Mouse (Mus musculus) lung, embryonic 14.5 days (tissue): ENCODE data around the gene Htra2. TPM values are rescaled to one million over a fixed set of nuclear protein-coding genes. Genes with fewer than 3 reads are reported as not detected.
A peak's percentile ranks its signal among the peaks of the same experiment; 100 is the strongest.

Source experiments
- ATAC-seq: fragments of 200-750 bp; cut with Nextera tagmentation; 2 replicates; pipeline ENCODE4 v1.8.0; 2017; ENCODE audit warnings: mild to moderate bottlenecking, moderate TSS enrichment, moderate library complexity; ENCODE audit not compliant: insufficient read depth
- DNase-seq: peaks from one replicate; pipeline ENCODE4 v3.0.0-alpha.2; 2015
- H3K27ac ChIP-seq: fragments of 300-500 bp; sonication (generic); 2 replicates; pipeline ENCODE4 v1.5.1; 2014; ENCODE audit warnings: low read depth, mild to moderate bottlenecking, moderate library complexity
- H3K27me3 ChIP-seq: fragments of 300-500 bp; sonication (generic); 2 replicates; pipeline ENCODE4 v1.6.1; 2014; ENCODE audit warnings: low read length, control low read depth; ENCODE audit not compliant: insufficient read depth
- H3K36me3 ChIP-seq: fragments of 300-500 bp; sonication (generic); 2 replicates; pipeline ENCODE4 v1.6.1; 2014; ENCODE audit warnings: control low read depth; ENCODE audit not compliant: insufficient read depth
- H3K4me1 ChIP-seq: fragments of 300-500 bp; sonication (generic); 2 replicates; pipeline ENCODE4 v1.6.1; 2014; ENCODE audit warnings: antibody characterized with exemption, control low read depth; ENCODE audit not compliant: insufficient read depth
- H3K4me2 ChIP-seq: fragments of 300-500 bp; sonication (generic); 2 replicates; pipeline ENCODE4 v1.6.1; 2014; ENCODE audit warnings: mild to moderate bottlenecking
- H3K4me3 ChIP-seq: fragments of 300-500 bp; sonication (generic); 2 replicates; pipeline ENCODE4 v1.5.1; 2014; ENCODE audit warnings: low read depth, low read length
- H3K9ac ChIP-seq: fragments of 300-500 bp; sonication (generic); 2 replicates; pipeline ENCODE4 v1.6.1; 2014
- H3K9me3 ChIP-seq: fragments of 300-500 bp; sonication (generic); 2 replicates; pipeline ENCODE4 v1.6.1; 2016; ENCODE audit warnings: low read depth, low read length, control low read depth
- CTCF ChIP-seq: IDR thresholded peaks from 2 replicates; pipeline ENCODE4 v1.5.1; 2016; ENCODE audit warnings: antibody characterized with exemption, low read depth
- WGBS: fragments of 180-500 bp; shearing (Covaris S2); extraction: QIAGEN DNeasy Blood & Tissue Kit; methylation state at CpG from one replicate; pipeline ENCODE4 v1.1.7; 2014; 5-methylcytosine and 5-hydroxymethylcytosine counted together
- polyA plus RNA-seq: library from polyadenylated mRNA; unstranded; fragments of >200 nt; fragmentation: Nextera tagmentation; extraction: Ambion mirVana; gene quantifications from 2 replicates; pipeline ENCODE4 v1.2.1, GENCODE M21; 2014

Gene Htra2
- polyA plus RNA-seq, 1 experiment from 2014 or later, result 44.0 TPM

- H3K4me1 ChIP-seq, result 0 out of 2 replicates have a peak, but pooled peaks cover 2% of the 10 kb centered on the region
- no peaks in the 10 kb centered on the region for H3K9me3 ChIP-seq
- ATAC-seq (no peak), DNase-seq (no peak)
- no peak overlapping the region for H3K9ac ChIP-seq
- no peak overlapping the region for H3K4me2 ChIP-seq
- TF ChIP-seq CTCF, result no peak
- 0 out of 2 replicates have a peak, but pooled peaks cover 8% of the 10 kb centered on the region for H3K36me3 ChIP-seq
- no peak overlapping the region for H3K27ac ChIP-seq
- H3K27me3 ChIP-seq, result no peaks in the 10 kb centered on the region
- 74% methylated on average over 5 of the region's 5 CpGs for WGBS
- H3K4me3 ChIP-seq, result no peak overlapping the region
Measured at GRCm38 (mm10) chr6:83040601-83041000, 14.5 kb downstream of the Htra2 start.

- no peaks in the 10 kb centered on the region for H3K9me3 ChIP-seq
- no peak overlapping the region for H3K27ac ChIP-seq
- 0 out of 2 replicates have a peak, but pooled peaks cover 7% of the 10 kb centered on the region for H3K4me1 ChIP-seq
- WGBS, result 16% methylated on average over 24 of the region's 24 CpGs
- no peaks in the 10 kb centered on the region for H3K27me3 ChIP-seq
- DNase-seq, result peak; percentile 85
- 0 out of 2 replicates have a peak, but pooled peaks cover 8% of the 10 kb centered on the region for H3K36me3 ChIP-seq
- peak; percentile 7; the same call in 1 of the 2 replicates for ATAC-seq
- H3K4me2 ChIP-seq, result peak overlapping the region; percentile 56
- H3K4me3 ChIP-seq, result peak overlapping the region; percentile 20
- no peak for TF ChIP-seq CTCF
- H3K9ac ChIP-seq, result 0 out of 2 replicates have a peak overlapping the region, but pooled peaks have one; percentile 17
Measured at GRCm38 (mm10) chr6:83038496-83039012, 16.5 kb downstream of the Htra2 start.

DNA sequence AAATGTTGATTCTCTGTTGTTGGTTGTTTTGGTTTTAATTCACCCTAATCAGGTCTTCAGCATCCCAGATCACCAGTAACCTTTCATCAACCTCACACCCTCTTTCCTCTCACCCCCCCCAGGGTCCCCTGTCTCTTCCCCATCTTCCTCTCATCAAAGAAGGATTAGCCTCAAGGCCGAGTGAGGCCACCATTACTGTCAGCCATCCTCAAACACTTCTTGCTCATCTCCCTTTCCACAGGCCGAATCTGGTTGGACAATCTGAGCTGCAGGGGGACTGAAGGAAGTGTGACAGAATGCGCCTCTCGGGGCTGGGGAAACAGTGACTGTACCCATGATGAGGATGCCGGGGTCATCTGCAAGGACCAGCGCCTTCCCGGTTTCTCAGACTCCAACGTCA lies 17.9 kb downstream of the Htra2 start:
- H3K27me3 ChIP-seq, result no peaks in the 10 kb centered on the region
- ATAC-seq (no peak), DNase-seq (peak; percentile 53)
- 0 out of 2 replicates have a peak, but pooled peaks cover 8% of the 10 kb centered on the region for H3K36me3 ChIP-seq
- H3K27ac ChIP-seq, result no peak overlapping the region
- H3K4me3 ChIP-seq, result no peak overlapping the region
- TF ChIP-seq CTCF, result no peak
- 0 out of 2 replicates have a peak, but pooled peaks cover 7% of the 10 kb centered on the region for H3K4me1 ChIP-seq
- H3K9me3 ChIP-seq, result no peaks in the 10 kb centered on the region
- 0 out of 2 replicates have a peak overlapping the region, but pooled peaks have one; percentile 5 for H3K4me2 ChIP-seq
- WGBS, result 36% methylated on average over 8 of the region's 8 CpGs
- no peak overlapping the region for H3K9ac ChIP-seq

DNA sequence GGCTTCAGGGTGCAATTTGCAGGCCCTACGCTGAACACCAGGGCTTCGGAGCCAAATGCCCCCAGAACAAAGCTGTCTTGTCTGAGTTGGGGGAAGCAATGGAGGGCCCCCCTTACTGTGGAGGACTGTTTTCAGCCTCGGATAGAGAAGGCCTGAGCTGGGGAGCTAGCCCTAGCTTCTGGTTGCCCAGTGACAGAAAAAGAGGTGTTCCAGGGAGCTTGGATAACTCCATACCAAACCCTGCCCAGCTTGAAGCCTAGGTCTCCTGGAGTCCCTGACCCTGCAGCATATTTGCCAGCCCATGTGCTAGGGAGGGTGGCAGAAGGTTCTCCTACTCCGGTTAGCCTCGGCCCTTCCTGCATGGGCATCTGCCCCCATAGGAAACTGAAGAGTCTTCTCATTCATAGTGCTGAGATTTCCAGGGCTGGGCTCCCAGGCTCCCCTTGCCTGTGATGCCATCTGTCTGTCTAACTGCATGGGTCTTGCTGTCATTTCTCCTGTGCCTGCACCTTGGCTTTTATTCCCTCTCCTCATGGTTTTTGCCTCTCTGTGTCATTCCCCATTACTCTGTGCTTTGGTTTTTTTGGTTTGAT lies 20.5 kb downstream of the Htra2 start:
- Histone ChIP-seq H3K27ac (peak overlapping the region; percentile 93; the same call in 1 of the 2 replicates), H3K27me3 (no peaks in the 10 kb centered on the region), H3K4me1 (0 out of 2 replicates have a peak, but pooled peaks cover 9% of the 10 kb centered on the region), H3K4me3 (peak overlapping the region; percentile 55), H3K9me3 (no peaks in the 10 kb centered on the region), H3K9ac (peak overlapping the region; percentile 66), H3K4me2 (peak overlapping the region; percentile 78), H3K36me3 (no peaks in the 10 kb centered on the region)
- 17% methylated on average over 5 of the region's 5 CpGs for WGBS
- TF ChIP-seq CTCF, result no peak
- no peak for DNase-seq
- ATAC-seq, result peak; percentile 0; the same call in 1 of the 2 replicates

GRCm38 (mm10) chr6:83033249-83034185 lies 21.6 kb downstream of the Htra2 start, which contains the start of the genes Dok1 and Loxl3:
Dok1 (minus strand) TSS chr6:83033471.
Loxl3 (plus strand) TSS chr6:83034173.
- Histone ChIP-seq H3K36me3 (no peaks in the 10 kb centered on the region), H3K27me3 (no peaks in the 10 kb centered on the region), H3K4me2 (peak within 1 kb of the TSS; percentile 78), H3K9me3 (no peaks in the 10 kb centered on the region), H3K27ac (peak within 1 kb of the TSS; percentile 93), H3K9ac (peak within 1 kb of the TSS; percentile 66), H3K4me3 (peak within 1 kb of the TSS; percentile 55), H3K4me1 (0 out of 2 replicates have a peak, but pooled peaks cover 9% of the 10 kb centered on the region)
- peak; percentile 88 for ATAC-seq
- WGBS, result under 1% methylated on average over 51 of the region's 51 CpGs
- peak; percentile 87 for DNase-seq
- no peak for TF ChIP-seq CTCF

GRCm38 (mm10) chr6:83032769-83033191 lies 22.3 kb downstream of the Htra2 start:
- Histone ChIP-seq H3K27ac (peak overlapping the region; percentile 93), H3K4me1 (0 out of 2 replicates have a peak, but pooled peaks cover 9% of the 10 kb centered on the region), H3K9ac (peak overlapping the region; percentile 66), H3K36me3 (no peaks in the 10 kb centered on the region), H3K27me3 (no peaks in the 10 kb centered on the region), H3K4me3 (peak overlapping the region; percentile 55), H3K4me2 (peak overlapping the region; percentile 78), H3K9me3 (no peaks in the 10 kb centered on the region)
- peak; percentile 21 for ATAC-seq
- WGBS, result 0% methylated on average over 31 of the region's 31 CpGs
- peak; percentile 67 for DNase-seq
- peak; percentile 24; the same call in 1 of the 2 replicates for TF ChIP-seq CTCF
